Mouse (Mus musculus): ENCODE results near the gene Klc1. TPM values are rescaled to one million over a fixed set of nuclear protein-coding genes. Genes with fewer than 3 reads are reported as not detected.
"Not testable (repeated sequence)": the region's sequence is repeated elsewhere in the genome, so short reads cannot be mapped to it uniquely, and the experiment has no call there.

Gene Klc1
- polyA plus RNA-seq (2012; fragmentation: generic; extraction: Trizol) = 116 TPM
- long read RNA-seq, experiment 1, transcript Klc1-201 (16 exons, 2,504 nt) = minor isoform, 17 of 102 reads
- long read RNA-seq, experiment 1, transcript Klc1-208 (3 exons, 806 nt) = minor isoform, 5 of 102 reads
- long read RNA-seq, experiment 1, transcript Klc1-204 (16 exons, 2,268 nt) = major isoform, 19 of 102 reads
- long read RNA-seq, experiment 1, partial matches to known transcripts = 12 of 102 reads
- long read RNA-seq, experiment 1, other reads (novel, unspliced or antisense) = 47 of 102 reads
- long read RNA-seq, experiment 2, transcript Klc1-201 (16 exons, 2,504 nt) = major isoform, 128 of 923 reads
- long read RNA-seq, experiment 2, transcript Klc1-202 (14 exons, 2,272 nt) = minor isoform, 8 of 923 reads
- long read RNA-seq, experiment 2, transcript Klc1-204 (16 exons, 2,268 nt) = minor isoform, 120 of 923 reads
- long read RNA-seq, experiment 2, partial matches to known transcripts = 17 of 923 reads
- long read RNA-seq, experiment 2, other reads (novel, unspliced or antisense) = 648 of 923 reads

- peak within 1 kb of the TSS; percentile 93 for H3ac ChIP-seq (ENCODE audit: control insufficient read depth, insufficient read length, low read depth)
- H3K4me3 ChIP-seq (ENCODE audit: insufficient read depth, poor library complexity, severe bottlenecking) = peak within 1 kb of the TSS; percentile 75
- H3K27me3 ChIP-seq (ENCODE audit: control insufficient read depth, insufficient read depth, insufficient read length) = no peaks in the 10 kb centered on the region
- TF ChIP-seq CEBPB (IDR thresholded peaks at IDR 0.05; ENCODE audit: low read depth) = no peak
- TF ChIP-seq CTCF (IDR thresholded peaks at IDR 0.05; ENCODE audit: control insufficient read depth, insufficient read depth, insufficient read length) = no peak
- no peak for TF ChIP-seq MAX (IDR thresholded peaks at IDR 0.05)
- no peak for TF ChIP-seq MYOD1 (IDR thresholded peaks at IDR 0.05; ENCODE audit: control insufficient read depth, insufficient read length, low read depth)
- no peak for TF ChIP-seq MYOG (IDR thresholded peaks at IDR 0.05; ENCODE audit: control insufficient read depth, extremely low read depth, insufficient read length)
- no peak for TF ChIP-seq USF1 (IDR thresholded peaks at IDR 0.05; ENCODE audit: low read depth)
- no peak for TF ChIP-seq FOSL1 (IDR thresholded peaks at IDR 0.05; ENCODE audit: insufficient read depth, low read length, poor library complexity, severe bottlenecking)
- peaks cover 52% of the 10 kb centered on the region for H3K79me2 ChIP-seq (ENCODE audit: control insufficient read depth, insufficient read depth)
- peaks cover 4% of the 10 kb centered on the region for H3K36me3 ChIP-seq (ENCODE audit: control insufficient read depth, insufficient read depth)
- peaks cover 45% of the 10 kb centered on the region for H3K79me3 ChIP-seq (ENCODE audit: low read depth)
These were observed at the start of gene Klc1 for GRCm38 (mm10) chr12:111758381-111759175. Gene Klc1, plus strand, starts transcription at chr12:111758849.

- no peak overlapping the region for H3ac ChIP-seq (ENCODE audit: control insufficient read depth, insufficient read length, low read depth)
- no peak overlapping the region for H3K4me3 ChIP-seq (ENCODE audit: insufficient read depth, poor library complexity, severe bottlenecking)
- no peak for TF ChIP-seq CTCF (IDR thresholded peaks at IDR 0.05; ENCODE audit: control insufficient read depth, insufficient read depth, insufficient read length)
- H3K79me3 ChIP-seq (ENCODE audit: low read depth) = peaks cover 27% of the 10 kb centered on the region
- peaks cover 22% of the 10 kb centered on the region for H3K36me3 ChIP-seq (ENCODE audit: control insufficient read depth, insufficient read depth)
- peaks cover 52% of the 10 kb centered on the region for H3K79me2 ChIP-seq (ENCODE audit: control insufficient read depth, insufficient read depth)
- H3K27me3 ChIP-seq (ENCODE audit: control insufficient read depth, insufficient read depth, insufficient read length) = no peaks in the 10 kb centered on the region
These were observed 48.6 kb upstream of the Klc1 start for GRCm38 (mm10) chr12:111710091-111710490.

- Histone ChIP-seq H3K4me3 (ENCODE audit: insufficient read depth, poor library complexity, severe bottlenecking) (peak overlapping the region; percentile 86), H3K27me3 (ENCODE audit: control insufficient read depth, insufficient read depth, insufficient read length) (no peaks in the 10 kb centered on the region), H3K79me3 (ENCODE audit: low read depth) (peaks cover 33% of the 10 kb centered on the region), H3ac (ENCODE audit: control insufficient read depth, insufficient read length, low read depth) (peak overlapping the region; percentile 87), H3K36me3 (ENCODE audit: control insufficient read depth, insufficient read depth) (peaks cover 22% of the 10 kb centered on the region), H3K79me2 (ENCODE audit: control insufficient read depth, insufficient read depth) (peaks cover 66% of the 10 kb centered on the region)
- TF ChIP-seq MAX (IDR thresholded peaks at IDR 0.05) = no peak
- TF ChIP-seq MYOD1 (IDR thresholded peaks at IDR 0.05; ENCODE audit: control insufficient read depth, insufficient read length, low read depth) = no peak
- no peak for TF ChIP-seq MYOG (IDR thresholded peaks at IDR 0.05; ENCODE audit: control insufficient read depth, extremely low read depth, insufficient read length)
- TF ChIP-seq FOSL1 (IDR thresholded peaks at IDR 0.05; ENCODE audit: insufficient read depth, low read length, poor library complexity, severe bottlenecking) = no peak
- no peak for TF ChIP-seq CEBPB (IDR thresholded peaks at IDR 0.05; ENCODE audit: low read depth)
- no peak for TF ChIP-seq CTCF (IDR thresholded peaks at IDR 0.05; ENCODE audit: control insufficient read depth, insufficient read depth, insufficient read length)
- no peak for TF ChIP-seq USF1 (IDR thresholded peaks at IDR 0.05; ENCODE audit: low read depth)
These were observed 46.2 kb upstream of the Klc1 start for GRCm38 (mm10) chr12:111712476-111712875.

- no peak for TF ChIP-seq USF1 (IDR thresholded peaks at IDR 0.05; ENCODE audit: low read depth)
- peak; percentile 8 for TF ChIP-seq CTCF (IDR thresholded peaks at IDR 0.05; ENCODE audit: control insufficient read depth, insufficient read depth, insufficient read length)
- Histone ChIP-seq H3K4me3 (ENCODE audit: insufficient read depth, poor library complexity, severe bottlenecking) (peak within 1 kb of the TSS; percentile 86), H3ac (ENCODE audit: control insufficient read depth, insufficient read length, low read depth) (peak within 1 kb of the TSS; percentile 87), H3K79me3 (ENCODE audit: low read depth) (peaks cover 33% of the 10 kb centered on the region), H3K27me3 (ENCODE audit: control insufficient read depth, insufficient read depth, insufficient read length) (no peaks in the 10 kb centered on the region), H3K79me2 (ENCODE audit: control insufficient read depth, insufficient read depth) (peaks cover 66% of the 10 kb centered on the region), H3K36me3 (ENCODE audit: control insufficient read depth, insufficient read depth) (peaks cover 22% of the 10 kb centered on the region)
These were observed 45.5 kb upstream of the Klc1 start, which contains the start of the genes Bag5 and Apopt1 for GRCm38 (mm10) chr12:111713004-111713651. Gene Bag5, minus strand, starts transcription at chr12:111713257. Gene Apopt1, plus strand, starts transcription at chr12:111713261.

GRCm38 (mm10) chr12:111713880-111714279, 44.8 kb upstream of the Klc1 start:
- H3K79me3 ChIP-seq (ENCODE audit: low read depth) = peaks cover 33% of the 10 kb centered on the region
- not testable (repeated sequence) for H3ac ChIP-seq (ENCODE audit: control insufficient read depth, insufficient read length, low read depth); H3K4me3 ChIP-seq (ENCODE audit: insufficient read depth, poor library complexity, severe bottlenecking); H3K27me3 ChIP-seq (ENCODE audit: control insufficient read depth, insufficient read depth, insufficient read length)
- H3K79me2 ChIP-seq (ENCODE audit: control insufficient read depth, insufficient read depth) = peaks cover 66% of the 10 kb centered on the region
- H3K36me3 ChIP-seq (ENCODE audit: control insufficient read depth, insufficient read depth) = peaks cover 19% of the 10 kb centered on the region
